Mouse (Mus musculus) frontal cortex, adult 2 months (tissue): ENCODE measurements around the gene Reps2. TPM values are rescaled to one million over a fixed set of nuclear protein-coding genes. Genes with fewer than 3 reads are reported as not detected.

Source experiments
- DNase-seq, 2 experiments: peaks; one replicate each; pipeline ENCODE4 v3.0.0; 2022; ENCODE audit warnings: low spot score in 1 of 2; ENCODE audit errors: extremely low spot score in 1 of 2
- polyA plus RNA-seq: library from polyadenylated mRNA; depleted of rRNA; stranded (reverse); fragments of >200 nt; gene quantifications from 2 replicates; pipeline ENCODE4 v1.2.3, GENCODE M21; 2012; rRNA removed

The Reps2 gene
- polyA plus RNA-seq, result 26.0 and 31.0 TPM in 2 replicates

DNA sequence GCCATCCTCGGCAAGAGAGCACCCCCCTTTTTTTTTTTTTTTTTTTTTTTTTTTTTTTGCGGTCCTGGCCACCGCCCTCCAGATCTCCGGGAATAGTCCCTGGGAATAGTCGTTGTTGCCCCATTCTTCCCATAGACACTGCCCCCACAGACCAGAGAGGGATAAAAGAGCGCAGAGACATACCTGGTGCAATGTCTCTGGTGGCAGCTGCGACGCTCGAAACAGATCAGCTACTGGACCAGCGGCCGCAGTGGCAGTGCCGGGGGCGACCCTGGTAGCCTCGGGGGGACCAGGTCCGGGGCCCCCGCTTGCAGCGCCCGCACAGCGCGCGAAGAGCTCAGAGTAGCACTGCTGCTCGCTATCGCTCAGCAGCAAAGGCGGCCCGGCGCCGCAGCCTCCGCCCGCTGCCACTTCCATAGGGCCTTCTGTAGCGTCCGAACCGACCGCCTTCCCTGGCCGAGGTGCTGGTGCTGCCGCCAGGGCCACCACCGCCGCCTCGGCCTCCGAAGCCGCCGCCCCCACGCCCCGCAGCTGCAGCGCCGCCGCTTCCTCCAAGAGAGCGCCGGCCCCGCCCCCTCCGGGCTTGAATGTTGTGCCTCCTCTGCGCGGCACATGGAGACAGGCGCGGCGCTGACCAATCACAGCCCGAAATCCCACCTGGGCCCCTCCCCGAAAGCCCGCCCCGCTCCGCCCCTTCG, at the start of gene Reps2:
TSS of gene Reps2 (minus strand) at position 559 of the 698 bp plus-strand sequence.
- peak; percentile 20 to 71 for DNase-seq

DNA sequence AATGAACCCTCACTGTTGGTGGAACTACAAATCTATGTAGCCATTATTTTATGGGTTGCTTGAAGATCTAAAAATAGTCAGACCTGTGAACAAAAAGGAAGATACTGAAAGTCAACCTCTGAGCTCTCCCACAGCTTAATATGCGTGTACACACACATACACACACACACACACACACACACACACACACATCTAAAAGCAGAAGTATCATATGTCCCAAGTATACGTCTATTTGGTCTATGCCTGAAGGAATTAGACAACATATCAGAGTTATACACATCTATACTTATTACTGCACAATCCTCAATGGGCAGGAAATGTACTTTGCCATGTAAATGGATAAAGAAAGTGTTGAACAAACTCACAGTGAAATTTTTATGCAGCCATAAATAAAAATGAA, 47.8 kb upstream of the Reps2 start:
- no peak for DNase-seq

DNA sequence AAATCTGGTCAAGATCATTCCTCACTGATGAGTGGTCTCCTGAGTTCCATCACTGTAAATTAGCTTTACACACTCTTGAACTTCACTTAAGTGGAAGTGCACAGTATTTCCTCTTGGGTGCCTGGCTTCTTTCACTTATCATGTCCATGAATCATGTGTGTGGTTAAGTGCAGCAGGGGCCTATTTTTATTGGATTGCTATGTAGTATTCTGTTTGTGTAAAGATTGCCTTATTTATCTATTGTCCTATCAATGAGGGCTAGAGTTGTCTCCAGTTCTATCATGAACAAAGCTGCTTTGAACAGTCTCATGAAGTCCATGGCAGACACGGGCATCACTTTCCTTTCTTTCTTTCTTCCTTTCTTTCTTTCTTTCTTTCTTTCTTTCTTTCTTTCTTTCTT, 41.9 kb upstream of the Reps2 start:
- DNase-seq, result no peak

GRCm38 (mm10) chrX:162679506-162679905, 36.1 kb upstream of the Reps2 start:
- no peak for DNase-seq

DNA sequence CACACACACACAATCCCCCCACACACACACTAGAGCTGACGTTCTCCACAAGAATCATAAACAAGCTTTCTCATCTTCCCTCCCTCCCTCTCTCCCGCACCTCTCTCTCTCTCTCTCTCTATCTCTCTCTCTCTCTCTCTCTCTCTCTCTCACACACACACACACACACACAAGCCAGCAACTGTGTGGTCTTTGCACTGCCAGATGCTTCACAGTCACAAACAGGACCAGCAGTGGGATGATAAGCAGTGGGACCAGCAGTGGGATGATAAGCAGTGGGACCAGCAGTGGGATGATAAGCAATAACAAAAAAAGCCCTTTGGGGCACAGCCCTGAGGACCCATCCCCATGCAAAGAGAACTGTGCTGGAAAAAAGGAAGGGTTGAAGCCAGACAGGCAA, 35.4 kb upstream of the Reps2 start:
- no peak for DNase-seq

DNA sequence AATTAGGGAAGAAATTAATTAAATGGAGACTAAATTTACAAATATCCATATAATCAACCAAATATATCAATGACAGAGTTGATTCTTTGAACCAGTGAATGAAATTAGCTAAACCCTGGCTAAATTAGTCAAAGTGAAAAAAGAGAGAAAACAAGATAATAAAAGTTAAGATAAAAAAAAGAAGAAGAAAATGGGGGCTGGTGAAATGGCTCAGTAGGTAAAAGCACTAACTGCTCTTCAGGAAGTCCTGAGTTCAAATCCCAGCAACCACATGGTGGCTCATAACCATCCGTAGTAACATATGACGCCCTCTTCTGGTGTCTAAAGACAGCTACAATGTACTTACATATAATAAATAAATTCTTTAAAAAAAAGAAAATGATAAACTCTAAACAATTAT, 22.7 kb upstream of the Reps2 start:
- no peak for DNase-seq

GRCm38 (mm10) chrX:162660182-162660581, 16.7 kb upstream of the Reps2 start:
- no peak for DNase-seq

GRCm38 (mm10) chrX:162653518-162653917, 10.1 kb upstream of the Reps2 start:
- DNase-seq, result no peak

- no peak for DNase-seq
Observed at GRCm38 (mm10) chrX:162652445-162652844, 9.0 kb upstream of the Reps2 start.

GRCm38 (mm10) chrX:162651125-162651524, 7.7 kb upstream of the Reps2 start:
- DNase-seq, result no peak

- no peak for DNase-seq
Observed at GRCm38 (mm10) chrX:162643789-162644092, 292 bp upstream of the Reps2 start.

DNA sequence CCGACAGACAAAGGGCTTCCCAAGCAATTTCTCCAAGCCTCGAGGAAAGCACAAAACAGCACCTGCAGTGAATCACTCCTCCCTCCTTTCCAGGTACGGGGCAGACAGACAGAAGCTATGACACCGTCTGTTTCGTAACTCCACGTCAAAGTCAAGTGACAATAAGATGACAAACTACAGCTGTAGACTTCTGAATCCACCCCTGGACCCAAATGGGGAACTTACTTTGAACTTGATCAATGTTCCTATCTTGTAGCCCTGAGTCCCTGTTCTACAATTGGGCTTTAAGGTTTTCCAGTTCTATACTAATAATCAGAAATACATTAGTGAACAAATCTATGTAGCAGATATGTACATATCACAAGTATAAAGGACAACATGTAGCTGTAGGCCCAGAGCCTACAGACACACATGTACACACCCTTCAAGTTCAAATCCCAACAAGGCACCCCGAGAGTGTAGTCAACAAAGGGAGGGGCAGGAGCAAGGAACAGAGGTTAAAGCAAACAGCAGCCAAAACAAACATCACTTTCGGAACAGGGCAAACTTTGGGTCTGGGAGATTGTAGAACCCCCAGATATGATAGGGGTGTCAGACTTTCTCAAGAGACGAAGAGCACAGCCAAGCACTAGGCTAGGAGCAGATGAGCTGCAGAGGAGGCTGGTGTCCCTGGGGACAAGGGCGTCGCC, 903 bp downstream of the Reps2 start:
- no peak for DNase-seq

- no peak for DNase-seq
Observed at GRCm38 (mm10) chrX:162641764-162642163, 1.7 kb downstream of the Reps2 start.

DNA sequence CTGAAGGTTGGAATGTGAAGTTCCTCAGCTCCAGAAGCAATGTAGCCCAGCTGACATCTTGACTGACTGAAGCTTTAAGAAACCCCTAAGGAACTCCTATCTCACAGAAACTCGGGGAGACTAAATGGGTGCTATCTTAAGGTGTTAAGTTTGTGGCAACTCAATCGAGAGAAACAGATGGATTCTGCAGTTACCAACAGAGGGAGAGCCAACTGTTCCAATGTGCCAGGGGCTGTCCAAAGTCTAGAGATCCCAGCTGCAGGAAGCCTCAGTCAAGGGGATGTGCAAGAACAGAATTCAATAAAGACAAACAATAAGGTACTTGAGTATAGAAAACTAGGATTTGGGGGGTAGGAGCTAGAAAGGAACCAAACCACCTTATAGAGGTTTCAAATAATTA, 8.3 kb downstream of the Reps2 start:
- peak in 1 of 2 experiments; percentile 20 for DNase-seq

DNA sequence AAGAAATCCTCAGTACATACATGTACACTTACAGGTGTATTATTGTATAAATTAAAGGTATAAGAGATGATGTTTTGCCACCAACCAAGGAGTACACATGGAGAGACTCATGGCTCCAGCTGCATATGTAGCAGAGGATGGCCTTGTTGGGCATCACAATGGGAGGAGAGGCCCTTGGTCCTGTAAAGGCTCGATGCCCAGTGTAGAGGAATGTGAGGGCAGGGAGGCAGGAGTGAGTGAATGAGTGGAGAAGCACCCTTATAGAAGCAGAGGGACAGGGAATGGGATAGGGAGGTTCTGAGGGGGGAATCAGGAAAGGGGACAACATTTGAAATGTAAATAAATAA, 21.4 kb downstream of the Reps2 start:
- DNase-seq, result no peak

DNA sequence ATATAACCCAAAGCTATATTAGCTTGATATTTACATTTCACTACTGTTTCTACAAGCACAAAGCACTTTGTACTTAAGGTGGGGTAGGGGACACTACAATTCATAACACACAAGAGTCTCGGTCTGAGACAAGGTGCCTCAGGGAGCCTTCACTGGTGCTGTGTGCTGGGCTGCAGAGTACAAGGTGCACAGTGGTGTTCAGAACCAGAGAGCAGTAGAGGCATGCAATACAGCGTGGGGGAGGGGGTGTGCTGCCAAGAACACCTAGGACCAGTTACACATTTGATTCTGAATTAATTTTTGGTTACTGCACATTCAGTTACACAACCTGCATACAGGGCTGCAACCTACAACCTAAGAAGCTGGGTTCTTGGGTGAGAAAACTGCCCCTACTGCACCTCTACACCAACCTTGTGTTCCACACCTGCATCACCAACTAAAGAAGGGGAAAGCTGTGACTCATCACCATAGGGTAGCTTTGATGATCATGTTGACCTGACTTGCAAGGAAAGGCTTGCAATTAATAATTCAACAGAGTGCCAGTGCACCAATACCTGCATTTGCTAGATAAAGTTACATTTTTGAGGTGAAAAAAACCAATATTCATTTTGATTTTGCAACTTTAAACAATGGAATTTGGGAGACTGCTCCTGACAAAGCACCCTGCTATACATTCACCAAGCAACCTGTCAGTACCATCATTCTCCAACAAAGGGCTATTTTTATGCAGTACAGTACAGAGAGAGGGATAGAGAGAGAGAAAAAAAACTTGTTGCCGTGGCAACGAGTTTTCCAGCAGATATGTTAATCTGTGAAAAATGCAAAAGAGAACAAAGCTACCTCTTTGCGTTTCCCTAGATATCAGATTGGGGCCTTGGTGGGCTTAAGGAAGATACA, 22.0 kb downstream of the Reps2 start:
- DNase-seq, result peak in 1 of 2 experiments; percentile 25

DNA sequence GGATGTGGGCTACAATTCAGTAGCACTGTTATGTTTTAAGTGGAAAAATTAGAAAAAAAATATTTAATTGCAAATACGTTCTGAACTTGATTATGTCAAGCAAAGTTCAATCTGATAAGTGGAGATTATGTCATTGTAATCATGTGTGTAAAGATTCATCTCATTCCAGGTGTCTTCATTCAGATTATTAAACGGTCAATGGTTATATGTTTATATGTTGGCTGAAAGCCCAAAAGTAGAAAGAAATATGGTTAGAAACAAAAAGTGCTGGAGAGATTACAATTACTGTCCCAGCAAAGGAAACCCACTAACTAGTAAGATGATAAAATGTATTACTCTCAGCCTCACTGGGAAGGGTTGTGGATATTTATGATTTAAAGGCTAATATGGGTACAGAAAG, 23.7 kb downstream of the Reps2 start:
- no peak for DNase-seq

GRCm38 (mm10) chrX:162618547-162618946, 24.9 kb downstream of the Reps2 start:
- DNase-seq, result no peak

- DNase-seq, result no peak
Observed at GRCm38 (mm10) chrX:162606113-162606512, 37.3 kb downstream of the Reps2 start.

DNA sequence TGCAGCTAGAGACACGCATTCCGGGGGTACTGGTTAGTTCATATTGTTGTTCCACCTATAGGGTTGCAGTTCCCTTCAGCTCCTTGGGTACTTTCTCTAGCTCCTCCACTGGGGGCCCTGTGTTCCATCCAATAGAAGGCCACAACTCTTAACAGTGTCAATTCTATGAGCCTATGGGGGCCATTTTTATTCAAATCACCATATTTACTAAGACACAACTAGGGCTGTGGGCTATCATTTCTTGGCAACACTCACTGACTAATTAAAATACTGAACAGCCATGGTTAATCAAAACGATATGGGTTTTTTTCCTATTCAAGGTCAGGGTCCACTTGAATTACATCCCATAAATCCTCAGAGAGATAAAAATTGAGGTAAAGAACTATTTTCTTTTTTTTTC, 43.8 kb downstream of the Reps2 start:
- DNase-seq, result no peak

GRCm38 (mm10) chrX:162591005-162591801, 52.2 kb downstream of the Reps2 start:
- DNase-seq, result no peak
